Comparison of ENCODE assay signal across 22 mouse cellular contexts in genomic region chr14:122112311-122112710, GRCm38 (mm10). TPM values are rescaled to one million over a fixed set of nuclear protein-coding genes. Genes with fewer than 3 reads are reported as not detected.
DNase-seq lines count a peak whose midpoint lies in the region; ATAC-seq and TF ChIP-seq lines count a peak whose summit lies in the region.
"Had no signal": no experiment of that assay in that cellular context is flagged by ENCODE, and none has a peak within 500 bp of the region (broad histone marks: within the 10 kb centered on the region; RNA-seq: fewer than 3 reads in every experiment).

No protein-coding gene starts in this region.

- peaks cover 18% of the 10 kb centered on the region for H3K36me3 ChIP-seq in liver, postnatal 0 days (replicated peaks; ENCODE audit: insufficient read depth, low read length)

- no peaks in the 10 kb centered on the region for H3K27me3 ChIP-seq in liver, postnatal 0 days (ENCODE audit: insufficient read depth, low read length)
- H3K27me3 ChIP-seq: CH12.LX; embryonic facial prominence, embryonic 12.5 days; forebrain, embryonic 13.5 days; Patski had no signal

- H3K27ac ChIP-seq in gastrocnemius, adult 2 months = peak overlapping the region; percentile 25; the same call in 1 of the 2 replicates
- H3K27ac ChIP-seq in liver, postnatal 0 days (ENCODE audit: low read depth) = no peak overlapping the region
- H3K27ac ChIP-seq: embryonic facial prominence, embryonic 10.5 days; embryonic facial prominence, embryonic 12.5 days; forebrain, embryonic 13.5 days had no signal

- H3K9me3 ChIP-seq in liver, postnatal 0 days (ENCODE audit: low read length) = no peaks in the 10 kb centered on the region
- H3K9me3 ChIP-seq: embryonic facial prominence, embryonic 10.5 days; embryonic facial prominence, embryonic 12.5 days; forebrain, embryonic 13.5 days; G1E had no signal

- WGBS in liver, postnatal 0 days (ENCODE audit: insufficient replicate concordance) = 65% methylated on average over 5 of the region's 5 CpGs

- H3K4me3 ChIP-seq in gastrocnemius, adult 2 months = no peak overlapping the region
- no peak overlapping the region for H3K4me3 ChIP-seq in liver, postnatal 0 days (ENCODE audit: low read depth, low read length)
- H3K4me3 ChIP-seq: embryonic facial prominence, embryonic 10.5 days; embryonic facial prominence, embryonic 12.5 days; forebrain, embryonic 13.5 days had no signal

- H3K4me2 ChIP-seq in liver, postnatal 0 days (ENCODE audit: low read depth, low read length) = no peak overlapping the region
- H3K4me2 ChIP-seq: embryonic facial prominence, embryonic 12.5 days; forebrain, embryonic 13.5 days had no signal

- no peak for ATAC-seq in liver, postnatal 0 days
- ATAC-seq in granulocyte monocyte progenitor cell, adult 5-6 weeks (replicated peaks; ENCODE audit: poor library complexity, severe bottlenecking) = peak; percentile 61
- ATAC-seq in megakaryocyte progenitor cell, adult 5-6 weeks (replicated peaks; ENCODE audit: poor library complexity) = peak; percentile 43
- ATAC-seq: activated CD4-positive, CD25-positive, alpha-beta regulatory T cell, adult 4 months; CD4-positive, CD25-positive, alpha-beta regulatory T cell, adult 4 months; forebrain, embryonic 13.5 days; Patski had no signal

- intact Hi-C loops in gastrocnemius, adult 2 months (cut with DNase I) = loop anchor here (5.0 kb wide), 1 partner anchor 35 kb away; no protein-coding TSS in a partner anchor

- no peak overlapping the region for H3K9ac ChIP-seq in liver, postnatal 0 days (replicated peaks)
- H3K9ac ChIP-seq: embryonic facial prominence, embryonic 12.5 days; forebrain, embryonic 13.5 days had no signal

- TF ChIP-seq EP300 in liver, postnatal 0 days (IDR thresholded peaks at IDR 0.05; ENCODE audit: low read depth) = no peak

- DNase-seq in gastrocnemius, adult 2 months = no peak
- DNase-seq in gastrocnemius, postnatal 10 days = no peak
- DNase-seq in liver, postnatal 0 days = peak; percentile 11
- DNase-seq in liver = no peak
- DNase-seq in kidney, adult 11 months = no peak
- DNase-seq: adrenal gland, adult 8-10 months; adrenal gland, postnatal 14 days; adrenal gland, postnatal 36 days; cerebellum, adult 11-12 months; cerebellum, adult 2 months; cerebellum, adult 9-10 months; cerebellum, postnatal 25 days had no signal

- no peak for TF ChIP-seq CTCF in gastrocnemius, adult 2 months (IDR thresholded peaks at IDR 0.05)
- TF ChIP-seq CTCF in liver, postnatal 0 days (IDR thresholded peaks at IDR 0.05; ENCODE audit: low read depth) = no peak

- peaks cover 19% of the 10 kb centered on the region; the same call in 1 of the 2 replicates for H3K4me1 ChIP-seq in liver, postnatal 0 days (ENCODE audit: insufficient read depth)

RNA-seq across cellular contexts. Expression of gene Tm9sf2, which starts 5.5 kb away (rescaled TPM):
- total RNA-seq in gastrocnemius, adult 2 months (2021) = 10 to 100 TPM; 66.1 to 71.7 TPM
- 10 to 100 TPM; 72.4 to 75.1 TPM for total RNA-seq in gastrocnemius, postnatal 10 days (2021)
- 99.3 and 107 TPM in 2 replicates for polyA plus RNA-seq in liver, postnatal 0 days (2015; fragmentation: Nextera tagmentation; extraction: Ambion mirVana)
- total RNA-seq in granulocyte monocyte progenitor cell, adult 5-6 weeks (2014; fragmentation: Nextera tagmentation) = 62.7 and 67.8 TPM in 2 replicates
- 108 and 113 TPM in 2 replicates for total RNA-seq in granulocyte monocyte progenitor cell, adult 5-6 weeks (2017)
- 98.1 and 98.8 TPM in 2 replicates for total RNA-seq in megakaryocyte progenitor cell, adult 5-6 weeks (2015)
- total RNA-seq in megakaryocyte progenitor cell, adult 5-6 weeks (2017) = 108 and 118 TPM in 2 replicates
